Mouse (Mus musculus) c-Kit-positive CD71-positive TER-119-positive erythroid progenitor cells, embryonic 14.5 days (primary cell): Measurements from ENCODE around the gene Sapcd2.
A peak's percentile ranks its signal among the peaks of the same experiment; 100 is the strongest.
"Not testable (repeated sequence)": the region's sequence is repeated elsewhere in the genome, so short reads cannot be mapped to it uniquely, and the experiment has no call there.

Experiments used
- DNase-seq: peaks from one replicate; pipeline ENCODE4 v3.0.0-alpha.2; 2013; ENCODE audit warnings: low spot score

Gene Sapcd2

GRCm38 (mm10) chr2:25372644-25373391 is 697 bp downstream of the Sapcd2 start:
- DNase-seq, result peak; percentile 60

GRCm38 (mm10) chr2:25373431-25373830 is 1.3 kb downstream of the Sapcd2 start:
- no peak for DNase-seq

GRCm38 (mm10) chr2:25376589-25376988 is 4.5 kb downstream of the Sapcd2 start:
- peak; percentile 48 for DNase-seq

- DNase-seq, result no peak
Measured at GRCm38 (mm10) chr2:25384492-25384891, 12.4 kb downstream of the Sapcd2 start.

GRCm38 (mm10) chr2:25391266-25391665 is 19.1 kb downstream of the Sapcd2 start:
- no peak for DNase-seq

GRCm38 (mm10) chr2:25394281-25395221 is 22.4 kb downstream of the Sapcd2 start:
- no peak for DNase-seq

GRCm38 (mm10) chr2:25395721-25396596 is 23.8 kb downstream of the Sapcd2 start, which contains the start of gene Entpd2:
TSS of gene Entpd2 (plus strand) at chr2:25395874.
- no peak for DNase-seq

GRCm38 (mm10) chr2:25396597-25396983 is 24.5 kb downstream of the Sapcd2 start:
- DNase-seq, result no peak

GRCm38 (mm10) chr2:25397010-25397409 is 24.9 kb downstream of the Sapcd2 start:
- DNase-seq, result no peak

GRCm38 (mm10) chr2:25398065-25398464 is 25.9 kb downstream of the Sapcd2 start:
- DNase-seq, result no peak

- no peak for DNase-seq
Measured at GRCm38 (mm10) chr2:25399051-25399450, 26.9 kb downstream of the Sapcd2 start, which contains the start of gene Npdc1. TSS of gene Npdc1 (plus strand) at chr2:25399351.

GRCm38 (mm10) chr2:25400291-25400690 is 28.2 kb downstream of the Sapcd2 start:
- no peak for DNase-seq

- DNase-seq, result no peak
Measured at GRCm38 (mm10) chr2:25400764-25401163, 28.6 kb downstream of the Sapcd2 start.

- peak; percentile 80 for DNase-seq
Measured at GRCm38 (mm10) chr2:25402377-25402971, 30.4 kb downstream of the Sapcd2 start.

- DNase-seq, result no peak
Measured at GRCm38 (mm10) chr2:25402972-25403601, 31.0 kb downstream of the Sapcd2 start.

- DNase-seq, result no peak
Measured at GRCm38 (mm10) chr2:25403994-25404393, 31.9 kb downstream of the Sapcd2 start.

- no peak for DNase-seq
Measured at GRCm38 (mm10) chr2:25408908-25409307, 36.8 kb downstream of the Sapcd2 start.

- DNase-seq, result not testable (repeated sequence)
Measured at GRCm38 (mm10) chr2:25413436-25413835, 41.3 kb downstream of the Sapcd2 start.

- DNase-seq, result no peak
Measured at GRCm38 (mm10) chr2:25417426-25417825, 45.3 kb downstream of the Sapcd2 start.

- no peak for DNase-seq
Measured at GRCm38 (mm10) chr2:25421896-25422295, 49.8 kb downstream of the Sapcd2 start.
